Mouse (Mus musculus) forebrain, embryonic 10.5 days (tissue): ENCODE measurements at regions not wholly inside any gene's neighbourhood (a gene's known extent, or its start where the extent isn't known, plus 50 kb on each side); places are given as distances from the start of the nearest gene placed in this dataset.
A peak's percentile ranks its signal among the peaks of the same experiment; 100 is the strongest.

ENCODE experiments used
- DNase-seq: peaks from one replicate; pipeline ENCODE4 v3.0.0-alpha.2; 2017; ENCODE audit warnings: low spot score; ENCODE audit errors: extremely low spot score
- H3K27ac ChIP-seq: fragments of 300-500 bp; sonication (generic); 2 replicates; pipeline ENCODE4 v1.5.1; 2016; ENCODE audit warnings: mild to moderate bottlenecking
- H3K27me3 ChIP-seq: fragments of 300-500 bp; sonication (generic); 2 replicates; pipeline ENCODE4 v1.6.1; 2016; ENCODE audit warnings: mild to moderate bottlenecking; ENCODE audit not compliant: poor library complexity, severe bottlenecking
- H3K36me3 ChIP-seq: fragments of 300-500 bp; sonication (generic); replicated peaks from 2 replicates; pipeline ENCODE4 v1.6.1; 2016; ENCODE audit warnings: mild to moderate bottlenecking, moderate library complexity
- H3K4me1 ChIP-seq: fragments of 300-500 bp; sonication (generic); 2 replicates; pipeline ENCODE4 v1.6.1; 2016
- H3K4me3 ChIP-seq: fragments of 300-500 bp; sonication (generic); 2 replicates; pipeline ENCODE4 v1.5.1; 2016; ENCODE audit warnings: mild to moderate bottlenecking, moderate library complexity
- H3K9me3 ChIP-seq: fragments of 300-500 bp; sonication (generic); 2 replicates; pipeline ENCODE4 v1.6.1; 2016; ENCODE audit warnings: mild to moderate bottlenecking, moderate library complexity
- WGBS: fragments of 180-500 bp; shearing (Covaris S2); methylation state at CpG from one replicate; pipeline ENCODE4 v1.1.7; 2016; 5-methylcytosine and 5-hydroxymethylcytosine counted together

- no peaks in the 10 kb centered on the region for H3K27me3 ChIP-seq
- H3K4me3 ChIP-seq: no peak overlapping the region
- DNase-seq: no peak
- no peaks in the 10 kb centered on the region for H3K9me3 ChIP-seq
- WGBS: 88% methylated on average over 3 of the region's 3 CpGs
- no peaks in the 10 kb centered on the region for H3K4me1 ChIP-seq
- H3K36me3 ChIP-seq: no peaks in the 10 kb centered on the region
- H3K27ac ChIP-seq: no peak overlapping the region
Observed at GRCm38 (mm10) chr12:69101965-69102364, 57.0 kb downstream of the Rps29 start.

GRCm38 (mm10) chr12:69094856-69095255 is 64.1 kb downstream of the Rps29 start:
- H3K27ac ChIP-seq: no peak overlapping the region
- no peak overlapping the region for H3K4me3 ChIP-seq
- H3K9me3 ChIP-seq: no peaks in the 10 kb centered on the region
- no peaks in the 10 kb centered on the region for H3K27me3 ChIP-seq
- DNase-seq: no peak
- WGBS: 97% methylated on average over 8 of the region's 8 CpGs
- no peaks in the 10 kb centered on the region for H3K4me1 ChIP-seq
- no peaks in the 10 kb centered on the region for H3K36me3 ChIP-seq

GRCm38 (mm10) chr12:69093073-69093797 is 65.8 kb downstream of the Rps29 start:
- no peaks in the 10 kb centered on the region for H3K4me1 ChIP-seq
- H3K27ac ChIP-seq: no peak overlapping the region
- no peak overlapping the region for H3K4me3 ChIP-seq
- no peaks in the 10 kb centered on the region for H3K27me3 ChIP-seq
- whole genome bisulfite sequencing: 70% methylated on average over 13 of the region's 13 CpGs
- DNase-seq: no peak
- no peaks in the 10 kb centered on the region for H3K9me3 ChIP-seq
- no peaks in the 10 kb centered on the region for H3K36me3 ChIP-seq

- H3K4me3 ChIP-seq: peak overlapping the region; percentile 16; the same call in 1 of the 2 replicates
- no peak overlapping the region for H3K27ac ChIP-seq
- WGBS: 71% methylated on average over 9 of the region's 9 CpGs
- H3K36me3 ChIP-seq: no peaks in the 10 kb centered on the region
- H3K4me1 ChIP-seq: peaks cover 27% of the 10 kb centered on the region
- DNase-seq: no peak
- no peaks in the 10 kb centered on the region for H3K9me3 ChIP-seq
- H3K27me3 ChIP-seq: no peaks in the 10 kb centered on the region
Observed at GRCm38 (mm10) chr12:69087928-69088609, 70.9 kb downstream of the Rps29 start.

- peaks cover 37% of the 10 kb centered on the region for H3K4me1 ChIP-seq
- H3K9me3 ChIP-seq: no peaks in the 10 kb centered on the region
- 32% methylated on average over 19 of the region's 19 CpGs for WGBS
- no peaks in the 10 kb centered on the region for H3K27me3 ChIP-seq
- peak overlapping the region; percentile 27 for H3K4me3 ChIP-seq
- peak overlapping the region; percentile 48; the same call in 1 of the 2 replicates for H3K27ac ChIP-seq
- DNase-seq: no peak
- no peaks in the 10 kb centered on the region for H3K36me3 ChIP-seq
Observed at GRCm38 (mm10) chr12:69085522-69086179, 73.3 kb downstream of the Rps29 start.

GRCm38 (mm10) chr12:69084656-69085055 is 74.3 kb downstream of the Rps29 start:
- WGBS: 80% methylated on average over 5 of the region's 5 CpGs
- peak overlapping the region; percentile 48; the same call in 1 of the 2 replicates for H3K27ac ChIP-seq
- peaks cover 37% of the 10 kb centered on the region for H3K4me1 ChIP-seq
- no peaks in the 10 kb centered on the region for H3K9me3 ChIP-seq
- H3K36me3 ChIP-seq: no peaks in the 10 kb centered on the region
- no peak overlapping the region for H3K4me3 ChIP-seq
- DNase-seq: no peak
- no peaks in the 10 kb centered on the region for H3K27me3 ChIP-seq

GRCm38 (mm10) chr12:69082051-69082450 is 76.9 kb downstream of the Rps29 start:
- Histone ChIP-seq H3K27me3 (no peaks in the 10 kb centered on the region), H3K27ac (no peak overlapping the region), H3K4me1 (peaks cover 37% of the 10 kb centered on the region), H3K36me3 (no peaks in the 10 kb centered on the region), H3K4me3 (no peak overlapping the region), H3K9me3 (no peaks in the 10 kb centered on the region)
- WGBS: 54% methylated on average over 6 of the region's 6 CpGs
- no peak for DNase-seq

GRCm38 (mm10) chr12:69039553-69039952 is 119.4 kb downstream of the Rps29 start:
- Histone ChIP-seq H3K4me1 (no peaks in the 10 kb centered on the region), H3K9me3 (no peaks in the 10 kb centered on the region)
- WGBS: 86% methylated on average over 4 of the region's 4 CpGs

GRCm38 (mm10) chr12:69023594-69023993 is 135.4 kb downstream of the Rps29 start:
- H3K36me3 ChIP-seq: no peaks in the 10 kb centered on the region

More at GRCm38 (mm10) chr12:69039553-69039952, 119.4 kb downstream of the Rps29 start:
- Histone ChIP-seq H3K27ac (no peak overlapping the region), H3K36me3 (no peaks in the 10 kb centered on the region), H3K4me3 (no peak overlapping the region), H3K27me3 (no peaks in the 10 kb centered on the region)
- DNase-seq: no peak

GRCm38 (mm10) chr12:69016705-69017306 is 142.2 kb downstream of the Rps29 start:
- Histone ChIP-seq H3K4me1 (no peaks in the 10 kb centered on the region), H3K27ac (no peak overlapping the region), H3K9me3 (peaks cover 14% of the 10 kb centered on the region), H3K4me3 (no peak overlapping the region), H3K36me3 (no peaks in the 10 kb centered on the region), H3K27me3 (no peaks in the 10 kb centered on the region)
- no peak for DNase-seq
- WGBS: 93% methylated on average over 7 of the region's 7 CpGs

More at GRCm38 (mm10) chr12:69023594-69023993, 135.4 kb downstream of the Rps29 start:
- Histone ChIP-seq H3K4me3 (no peak overlapping the region), H3K27me3 (no peaks in the 10 kb centered on the region), H3K27ac (0 out of 2 replicates have a peak overlapping the region, but pooled peaks have one; percentile 6), H3K9me3 (no peaks in the 10 kb centered on the region), H3K4me1 (no peaks in the 10 kb centered on the region)
- no peak for DNase-seq
- 70% methylated on average over 17 of the region's 17 CpGs for WGBS

GRCm38 (mm10) chr12:69005141-69005540 is 153.8 kb downstream of the Rps29 start:
- Histone ChIP-seq H3K4me1 (no peaks in the 10 kb centered on the region), H3K36me3 (no peaks in the 10 kb centered on the region), H3K27ac (no peak overlapping the region), H3K27me3 (no peaks in the 10 kb centered on the region), H3K9me3 (no peaks in the 10 kb centered on the region), H3K4me3 (no peak overlapping the region)
- no peak for DNase-seq

GRCm38 (mm10) chr12:69002106-69002505 is 156.9 kb downstream of the Rps29 start:
- 93% methylated on average over 5 of the region's 5 CpGs for WGBS
- Histone ChIP-seq H3K27ac (no peak overlapping the region), H3K4me3 (no peak overlapping the region), H3K9me3 (no peaks in the 10 kb centered on the region), H3K4me1 (no peaks in the 10 kb centered on the region), H3K27me3 (no peaks in the 10 kb centered on the region), H3K36me3 (no peaks in the 10 kb centered on the region)
- no peak for DNase-seq
